Mouse (Mus musculus) heart, embryonic 10.5 days (tissue): ENCODE measurements around the gene Gcc1. TPM values are rescaled to one million over a fixed set of nuclear protein-coding genes. Genes with fewer than 3 reads are reported as not detected.

ENCODE experiments used
- DNase-seq: peaks from one replicate; pipeline ENCODE4 v3.0.0-alpha.2; 2017; ENCODE audit warnings: low spot score
- H3K27ac ChIP-seq: fragments of 300-500 bp; sonication (generic); 2 replicates; pipeline ENCODE4 v1.5.1; 2016; ENCODE audit warnings: mild to moderate bottlenecking
- H3K27me3 ChIP-seq: fragments of 300-500 bp; sonication (generic); 2 replicates; pipeline ENCODE4 v1.6.1; 2016; ENCODE audit warnings: mild to moderate bottlenecking; ENCODE audit not compliant: poor library complexity, insufficient read depth, severe bottlenecking
- H3K36me3 ChIP-seq: fragments of 300-500 bp; sonication (generic); 2 replicates; pipeline ENCODE4 v1.6.1; 2016; ENCODE audit warnings: mild to moderate bottlenecking, moderate library complexity
- H3K4me1 ChIP-seq: fragments of 300-500 bp; sonication (generic); 2 replicates; pipeline ENCODE4 v1.6.1; 2016; ENCODE audit warnings: mild to moderate bottlenecking
- H3K4me3 ChIP-seq: fragments of 300-500 bp; sonication (generic); 2 replicates; pipeline ENCODE4 v1.5.1; 2016; ENCODE audit warnings: mild to moderate bottlenecking, moderate library complexity
- H3K9me3 ChIP-seq: fragments of 300-500 bp; sonication (generic); 2 replicates; pipeline ENCODE4 v1.6.1; 2016; ENCODE audit warnings: mild to moderate bottlenecking, moderate library complexity
- WGBS: fragments of 180-500 bp; shearing (Covaris S2); methylation state at CpG from one replicate; pipeline ENCODE4 v1.1.7; 2016; 5-methylcytosine and 5-hydroxymethylcytosine counted together
- polyA plus RNA-seq: library from polyadenylated mRNA; unstranded; fragments of >200 nt; fragmentation: Nextera tagmentation; extraction: Ambion mirVana; gene quantifications from 2 replicates; pipeline ENCODE4 v1.2.1, GENCODE M21; 2016

Gcc1 gene
- 7.0 and 7.6 TPM in 2 replicates for polyA plus RNA-seq

DNA sequence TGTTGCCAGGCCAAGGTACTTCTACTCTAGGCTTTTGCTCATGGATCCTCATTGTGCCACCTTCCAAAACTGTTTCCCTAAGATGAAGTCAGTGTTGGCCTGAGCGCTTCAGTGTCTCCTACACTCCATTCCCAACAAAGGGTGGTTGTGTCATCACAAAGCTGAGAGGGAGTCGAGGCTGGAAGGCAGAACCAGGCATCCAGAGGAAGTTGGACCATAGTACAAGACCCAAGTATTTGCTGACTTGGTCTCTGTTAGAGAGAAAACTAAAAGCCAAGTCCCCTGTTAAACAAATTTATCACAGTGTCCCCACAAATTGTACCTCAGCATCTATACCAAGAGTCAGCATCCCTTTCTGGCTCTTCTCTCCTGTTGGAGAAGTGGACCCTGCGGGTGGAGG lies at the start of gene Gcc1:
Gene Gcc1, minus strand, starts transcription at position 101 of the 400 bp plus-strand sequence.
- WGBS, result 90% methylated on average over 3 of the region's 3 CpGs

DNA sequence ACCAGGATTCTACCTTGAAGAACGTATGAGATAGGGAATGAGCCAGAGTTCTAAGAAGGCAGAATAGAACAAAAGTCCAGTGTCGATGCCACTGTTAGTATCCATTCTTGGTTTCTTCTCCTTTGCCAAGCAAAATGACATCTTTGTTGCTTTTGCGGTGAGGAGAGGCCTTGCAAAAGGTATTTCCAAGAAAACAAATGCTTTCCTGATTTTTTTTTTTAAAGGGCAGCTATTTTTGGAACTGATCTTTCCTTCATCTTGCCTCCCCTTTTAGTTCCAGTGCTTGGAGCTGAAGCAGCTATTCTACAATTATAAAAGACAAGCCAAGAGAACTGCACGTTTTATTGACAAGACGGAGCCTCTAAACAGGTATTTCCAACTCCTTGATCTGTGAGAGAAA lies 46.6 kb upstream of the Gcc1 start, which contains the start of gene Snd1:
Gene Snd1, plus strand, starts transcription at position 301 of the 400 bp plus-strand sequence.
- Histone ChIP-seq H3K27ac (no peak within 1 kb of the TSS), H3K36me3 (no peaks in the 10 kb centered on the region), H3K4me1 (0 out of 2 replicates have a peak, but pooled peaks cover 6% of the 10 kb centered on the region), H3K27me3 (no peaks in the 10 kb centered on the region), H3K9me3 (no peaks in the 10 kb centered on the region), H3K4me3 (no peak within 1 kb of the TSS)
- 80% methylated on average over 5 of the region's 5 CpGs for WGBS
- DNase-seq, result no peak

More for the DNA sequence above, at the start of gene Gcc1:
- Histone ChIP-seq H3K9me3 (no peaks in the 10 kb centered on the region), H3K27ac (no peak within 1 kb of the TSS), H3K27me3 (no peaks in the 10 kb centered on the region), H3K4me3 (no peak within 1 kb of the TSS), H3K4me1 (peaks cover 20% of the 10 kb centered on the region), H3K36me3 (peaks cover 21% of the 10 kb centered on the region)
- DNase-seq, result no peak

DNA sequence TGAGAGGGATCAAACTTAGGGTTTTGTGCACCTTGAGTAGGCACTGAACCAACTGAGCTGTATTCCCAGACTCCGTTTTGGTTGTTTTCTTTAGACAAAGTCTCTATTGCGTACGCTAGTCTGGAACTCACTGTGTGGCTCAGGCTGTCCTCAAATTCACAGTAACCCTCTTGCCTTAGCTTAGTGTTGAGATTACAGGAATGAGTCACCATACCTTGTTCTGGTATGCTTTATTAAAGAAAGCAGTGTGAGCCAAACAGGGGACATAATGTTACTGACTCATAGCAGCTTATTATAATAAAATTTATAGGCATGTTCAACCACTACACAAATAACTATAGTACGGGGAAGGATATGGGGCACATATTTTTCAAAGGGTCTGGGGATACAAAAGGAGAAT lies 46.0 kb upstream of the Gcc1 start:
- no peaks in the 10 kb centered on the region for H3K27me3 ChIP-seq
- DNase-seq, result no peak
- H3K27ac ChIP-seq, result no peak overlapping the region
- no peaks in the 10 kb centered on the region for H3K36me3 ChIP-seq
- H3K4me1 ChIP-seq, result 0 out of 2 replicates have a peak, but pooled peaks cover 6% of the 10 kb centered on the region
- WGBS, result 85% methylated on average over 4 of the region's 4 CpGs
- no peaks in the 10 kb centered on the region for H3K9me3 ChIP-seq
- no peak overlapping the region for H3K4me3 ChIP-seq

DNA sequence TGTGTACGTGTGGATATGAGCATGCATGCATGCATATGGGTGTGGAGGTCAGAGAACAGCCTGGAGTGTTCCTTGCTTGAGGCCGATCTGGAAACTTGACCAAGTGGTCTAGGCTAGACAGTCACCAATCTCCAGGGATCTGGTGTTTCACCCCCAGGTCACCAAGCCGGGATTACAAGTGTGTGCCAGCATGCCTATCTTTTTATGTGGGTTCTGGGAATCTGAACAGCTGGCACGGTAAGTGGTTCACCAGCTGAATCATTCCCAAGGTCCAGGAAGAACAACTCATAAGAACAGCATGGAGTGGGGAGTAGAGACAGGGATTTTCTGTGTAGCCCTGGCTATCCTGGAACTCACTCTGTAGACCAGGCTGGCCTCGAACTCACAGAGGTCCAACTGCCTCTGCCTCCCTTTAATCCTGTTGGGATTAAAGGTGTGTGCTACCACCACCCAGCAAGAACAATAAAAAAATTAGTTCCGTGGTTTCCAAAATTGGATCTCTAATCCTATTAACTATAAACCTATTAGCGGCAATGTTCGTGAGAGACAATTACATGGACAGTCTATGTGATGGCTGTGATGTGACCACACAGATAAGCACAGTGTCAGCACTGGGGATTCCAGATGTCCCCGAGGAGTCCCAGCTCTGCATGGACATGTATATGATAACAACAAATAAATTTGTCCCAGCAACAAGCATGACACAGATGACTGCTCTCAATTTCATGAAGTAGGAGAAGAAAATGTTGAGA lies 43.3 kb upstream of the Gcc1 start:
- H3K9me3 ChIP-seq, result no peaks in the 10 kb centered on the region
- WGBS, result 82% methylated on average over 9 of the region's 9 CpGs

DNA sequence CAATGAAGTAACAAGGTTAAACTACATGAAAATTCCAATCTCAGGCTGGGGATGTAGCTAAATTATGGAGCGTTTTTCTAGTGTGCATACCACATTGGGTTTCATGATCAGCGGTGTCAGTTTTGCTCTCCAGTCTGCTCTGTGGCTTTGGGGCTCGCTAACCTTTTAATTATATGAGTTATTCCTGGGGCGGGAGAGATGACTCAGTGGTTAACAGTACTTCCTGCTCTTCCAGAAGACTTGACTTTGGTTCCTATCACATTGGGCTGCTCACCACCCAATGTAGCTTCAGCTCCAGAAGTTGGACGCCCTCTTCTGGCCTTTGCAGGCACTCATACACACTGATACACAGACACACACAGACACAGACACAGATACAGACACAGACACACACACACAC lies 42.4 kb upstream of the Gcc1 start:
- H3K4me3 ChIP-seq, result no peak overlapping the region
- H3K36me3 ChIP-seq, result no peaks in the 10 kb centered on the region
- H3K27ac ChIP-seq, result no peak overlapping the region
- H3K4me1 ChIP-seq, result no peaks in the 10 kb centered on the region
- H3K27me3 ChIP-seq, result no peaks in the 10 kb centered on the region
- DNase-seq, result no peak
- H3K9me3 ChIP-seq, result no peaks in the 10 kb centered on the region
- 74% methylated on average over 5 of the region's 5 CpGs for WGBS

More for the DNA sequence above, 43.3 kb upstream of the Gcc1 start:
- no peak for DNase-seq
- no peaks in the 10 kb centered on the region for H3K4me1 ChIP-seq
- H3K4me3 ChIP-seq, result no peak overlapping the region
- H3K27ac ChIP-seq, result no peak overlapping the region
- H3K27me3 ChIP-seq, result no peaks in the 10 kb centered on the region
- no peaks in the 10 kb centered on the region for H3K36me3 ChIP-seq

DNA sequence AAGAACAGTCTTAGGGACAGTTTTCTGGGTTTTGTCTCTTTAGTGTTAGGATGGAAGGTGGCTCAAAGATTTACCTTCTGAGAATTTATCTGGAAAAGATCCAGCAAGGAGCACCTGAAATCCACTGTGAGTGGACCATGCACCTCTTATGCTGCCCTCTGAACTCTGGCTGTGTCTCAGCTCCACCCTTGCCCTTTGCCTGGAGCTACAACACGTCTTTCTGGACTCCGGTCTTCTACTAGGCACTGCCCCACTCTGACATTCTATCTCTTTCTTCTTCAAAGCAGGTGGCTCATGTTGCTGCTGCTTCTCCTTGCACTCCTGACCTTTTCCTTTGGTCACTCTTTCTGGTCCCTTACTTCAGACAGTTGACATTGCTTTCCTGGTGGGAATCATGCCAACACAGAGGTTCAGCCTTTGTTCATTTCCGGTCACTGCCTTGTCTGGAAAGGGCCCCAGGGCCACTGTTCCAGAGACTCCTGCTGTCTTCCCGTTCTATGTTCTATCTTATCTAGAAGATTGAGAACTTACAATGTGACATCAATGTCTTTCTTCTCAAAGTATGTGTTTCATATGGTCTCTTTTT lies 41.9 kb upstream of the Gcc1 start:
- 68% methylated on average over 4 of the region's 4 CpGs for WGBS
- H3K27ac ChIP-seq, result no peak overlapping the region

DNA sequence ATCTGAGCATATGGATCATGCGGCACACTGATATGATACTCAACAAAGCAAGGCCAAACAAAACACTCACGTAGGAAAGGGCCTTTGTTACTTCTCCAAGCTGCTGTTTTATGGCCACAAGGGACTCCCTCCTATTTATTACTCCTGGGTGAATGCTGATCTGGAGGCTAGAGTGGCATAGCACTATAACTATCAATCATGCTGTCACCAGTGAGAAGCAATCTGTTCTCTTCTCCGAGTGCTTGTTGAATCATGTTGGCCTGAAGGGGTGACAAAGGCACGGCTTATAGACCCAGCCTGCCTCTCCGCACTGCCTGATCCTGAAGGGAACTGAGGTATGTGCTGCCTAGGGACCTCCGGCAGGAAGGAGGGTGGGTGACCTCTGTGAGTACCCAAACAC lies 36.4 kb upstream of the Gcc1 start:
- no peak overlapping the region for H3K4me3 ChIP-seq
- H3K4me1 ChIP-seq, result no peaks in the 10 kb centered on the region
- WGBS, result 50% methylated on average over 6 of the region's 6 CpGs
- no peaks in the 10 kb centered on the region for H3K27me3 ChIP-seq
- no peak for DNase-seq
- H3K36me3 ChIP-seq, result no peaks in the 10 kb centered on the region
- H3K27ac ChIP-seq, result no peak overlapping the region
- no peaks in the 10 kb centered on the region for H3K9me3 ChIP-seq

More for the DNA sequence above, 41.9 kb upstream of the Gcc1 start:
- H3K4me1 ChIP-seq, result no peaks in the 10 kb centered on the region
- no peaks in the 10 kb centered on the region for H3K27me3 ChIP-seq
- H3K36me3 ChIP-seq, result no peaks in the 10 kb centered on the region
- no peak overlapping the region for H3K4me3 ChIP-seq
- H3K9me3 ChIP-seq, result no peaks in the 10 kb centered on the region
- no peak for DNase-seq

DNA sequence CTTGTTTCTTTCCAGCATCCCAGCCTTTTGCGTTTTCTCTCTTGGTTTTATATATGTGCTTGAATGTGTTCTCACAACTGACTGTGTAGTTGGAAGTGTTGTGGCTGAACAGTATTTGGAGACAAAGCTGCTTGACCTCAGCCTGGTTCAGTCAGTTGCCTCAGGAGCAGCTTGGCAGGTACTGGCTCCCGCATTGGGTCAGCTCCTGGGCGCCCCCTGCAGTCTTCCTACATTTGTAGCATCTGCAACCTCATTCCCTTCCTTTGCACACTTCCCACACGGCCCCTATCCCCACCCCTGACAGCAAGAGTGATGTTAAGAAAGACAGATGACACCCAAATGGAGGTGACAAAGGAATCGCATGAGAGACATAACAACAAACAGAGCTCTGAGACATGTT lies 32.3 kb upstream of the Gcc1 start:
- H3K36me3 ChIP-seq, result no peaks in the 10 kb centered on the region
- DNase-seq, result peak; percentile 83
- no peaks in the 10 kb centered on the region for H3K4me1 ChIP-seq
- no peaks in the 10 kb centered on the region for H3K27me3 ChIP-seq
- H3K27ac ChIP-seq, result no peak overlapping the region
- H3K4me3 ChIP-seq, result no peak overlapping the region
- no peaks in the 10 kb centered on the region for H3K9me3 ChIP-seq
- WGBS, result 4% methylated on average over 5 of the region's 5 CpGs

DNA sequence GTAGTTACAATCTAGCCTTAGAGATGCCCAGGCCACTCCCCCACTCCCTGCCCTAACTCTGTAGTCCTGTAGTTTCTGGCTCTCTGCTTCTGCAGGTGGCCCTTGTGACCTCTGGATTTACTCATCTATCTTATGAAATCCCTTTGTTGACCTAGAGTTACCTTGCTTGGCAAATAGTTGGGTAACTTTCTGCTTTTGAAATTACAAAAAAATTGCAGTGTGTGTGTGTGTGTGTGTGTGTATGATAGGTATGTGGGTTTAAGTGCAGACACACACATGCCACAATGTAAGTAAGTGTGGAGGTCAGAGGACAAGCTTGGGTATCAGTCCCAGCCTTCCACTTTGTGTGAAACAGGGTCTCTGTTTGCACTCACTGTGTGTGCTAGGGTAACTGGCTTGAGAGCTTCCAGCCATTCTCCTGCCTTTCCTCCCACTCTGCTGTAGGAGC lies 31.1 kb upstream of the Gcc1 start:
- Histone ChIP-seq H3K36me3 (no peaks in the 10 kb centered on the region), H3K9me3 (no peaks in the 10 kb centered on the region), H3K27me3 (no peaks in the 10 kb centered on the region), H3K4me1 (no peaks in the 10 kb centered on the region), H3K4me3 (no peak overlapping the region), H3K27ac (no peak overlapping the region)
- no peak for DNase-seq

DNA sequence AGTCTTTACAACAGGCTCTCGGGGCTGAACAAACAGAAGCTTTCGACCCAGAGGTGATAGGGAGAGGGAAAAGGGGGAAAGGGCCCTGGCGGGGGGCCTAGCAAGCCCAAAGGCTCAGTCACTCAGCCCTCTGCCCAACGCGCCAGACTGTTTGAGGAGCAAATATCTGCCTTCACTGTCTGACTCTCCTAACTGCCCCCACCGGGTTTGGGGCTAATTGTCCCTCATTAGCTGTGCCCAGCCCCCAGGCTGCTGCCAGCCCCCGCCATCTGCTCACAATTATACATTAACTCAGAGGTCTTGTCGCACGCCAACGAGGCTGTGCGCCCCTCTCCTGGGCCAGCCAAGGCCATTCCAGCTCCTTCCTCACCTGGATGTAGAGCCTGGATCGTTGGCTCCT lies 22.8 kb upstream of the Gcc1 start:
- no peaks in the 10 kb centered on the region for H3K9me3 ChIP-seq
- H3K36me3 ChIP-seq, result no peaks in the 10 kb centered on the region
- DNase-seq, result no peak
- H3K27ac ChIP-seq, result no peak overlapping the region
- no peaks in the 10 kb centered on the region for H3K4me1 ChIP-seq
- no peak overlapping the region for H3K4me3 ChIP-seq
- 1% methylated on average over 12 of the region's 12 CpGs for WGBS
- H3K27me3 ChIP-seq, result peaks cover 44% of the 10 kb centered on the region

DNA sequence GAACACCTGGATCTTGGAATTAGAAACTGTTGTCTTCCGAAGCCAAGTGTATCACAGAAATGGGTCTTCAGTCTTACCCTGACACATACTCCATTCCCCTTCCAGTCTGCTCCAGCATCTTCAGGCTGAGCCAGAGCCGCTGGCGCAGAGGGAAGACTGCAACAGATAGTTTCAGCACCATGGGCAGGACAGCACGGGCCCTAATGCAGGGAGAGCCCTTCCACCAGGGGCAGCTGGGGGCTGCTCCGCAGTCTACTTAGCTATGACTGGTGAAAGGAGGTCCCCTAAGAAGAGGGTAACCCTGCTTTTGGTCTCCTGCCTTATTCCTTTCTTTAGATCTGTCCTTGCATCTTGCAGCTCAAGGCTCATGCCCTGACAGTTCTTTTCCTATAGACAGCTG lies 22.3 kb upstream of the Gcc1 start:
- Histone ChIP-seq H3K36me3 (no peaks in the 10 kb centered on the region), H3K4me3 (no peak overlapping the region), H3K27me3 (peaks cover 44% of the 10 kb centered on the region), H3K4me1 (no peaks in the 10 kb centered on the region), H3K9me3 (no peaks in the 10 kb centered on the region), H3K27ac (no peak overlapping the region)
- no peak for DNase-seq
- 9% methylated on average over 5 of the region's 5 CpGs for WGBS

DNA sequence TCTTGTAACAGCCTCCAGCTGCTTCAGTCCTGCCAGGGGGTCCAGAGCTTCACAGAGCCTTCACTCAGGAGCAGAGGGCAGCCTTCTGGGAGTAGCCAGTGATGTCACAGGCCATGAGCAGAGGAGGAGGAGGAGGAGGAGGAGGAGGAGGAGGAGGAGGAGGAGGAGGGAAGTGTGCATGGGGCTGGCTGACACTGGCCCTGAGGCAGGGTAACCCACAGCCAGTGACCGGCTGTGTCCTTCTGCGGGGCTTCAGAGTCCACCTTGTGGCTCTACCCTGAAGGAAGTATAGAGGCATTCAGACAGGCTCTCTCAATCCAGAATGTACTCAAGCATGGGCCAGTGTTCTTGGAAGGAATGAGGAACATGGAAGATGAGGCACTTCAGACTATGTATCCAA lies 21.1 kb upstream of the Gcc1 start, which contains the start of gene Pax4:
Gene Pax4, minus strand, starts transcription at position 101 of the 400 bp plus-strand sequence.
- WGBS, result 83% methylated on average over 2 of the region's 2 CpGs
- Histone ChIP-seq H3K4me1 (no peaks in the 10 kb centered on the region), H3K4me3 (no peak within 1 kb of the TSS), H3K9me3 (no peaks in the 10 kb centered on the region), H3K36me3 (no peaks in the 10 kb centered on the region), H3K27ac (no peak within 1 kb of the TSS), H3K27me3 (peaks cover 44% of the 10 kb centered on the region)
- no peak for DNase-seq

DNA sequence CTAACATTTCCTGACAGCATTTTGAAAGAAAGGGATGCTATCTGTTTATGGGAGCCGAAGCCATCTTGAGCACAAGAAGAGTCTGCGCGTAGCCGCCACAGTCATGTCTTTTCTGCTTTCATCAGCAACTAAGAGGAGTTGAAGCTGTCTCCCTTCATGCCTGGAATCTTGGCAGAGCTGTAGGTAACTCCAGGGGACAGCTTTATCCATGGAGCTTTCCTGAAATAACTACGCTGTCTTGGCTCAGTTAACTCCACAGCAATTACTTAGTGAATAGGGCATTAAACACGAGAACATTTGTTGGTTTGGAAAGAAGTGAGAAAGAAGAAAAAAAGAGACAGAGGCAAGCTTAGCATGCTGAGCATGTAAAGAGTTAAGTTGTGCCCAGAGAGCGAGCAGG lies 19.7 kb upstream of the Gcc1 start:
- Histone ChIP-seq H3K9me3 (no peaks in the 10 kb centered on the region), H3K27ac (no peak overlapping the region), H3K4me1 (no peaks in the 10 kb centered on the region), H3K4me3 (no peak overlapping the region), H3K36me3 (no peaks in the 10 kb centered on the region), H3K27me3 (peaks cover 40% of the 10 kb centered on the region)
- 78% methylated on average over 7 of the region's 7 CpGs for WGBS
- no peak for DNase-seq
